ENCODE assay signal across 16 mouse cellular contexts in the genomic region with DNA sequence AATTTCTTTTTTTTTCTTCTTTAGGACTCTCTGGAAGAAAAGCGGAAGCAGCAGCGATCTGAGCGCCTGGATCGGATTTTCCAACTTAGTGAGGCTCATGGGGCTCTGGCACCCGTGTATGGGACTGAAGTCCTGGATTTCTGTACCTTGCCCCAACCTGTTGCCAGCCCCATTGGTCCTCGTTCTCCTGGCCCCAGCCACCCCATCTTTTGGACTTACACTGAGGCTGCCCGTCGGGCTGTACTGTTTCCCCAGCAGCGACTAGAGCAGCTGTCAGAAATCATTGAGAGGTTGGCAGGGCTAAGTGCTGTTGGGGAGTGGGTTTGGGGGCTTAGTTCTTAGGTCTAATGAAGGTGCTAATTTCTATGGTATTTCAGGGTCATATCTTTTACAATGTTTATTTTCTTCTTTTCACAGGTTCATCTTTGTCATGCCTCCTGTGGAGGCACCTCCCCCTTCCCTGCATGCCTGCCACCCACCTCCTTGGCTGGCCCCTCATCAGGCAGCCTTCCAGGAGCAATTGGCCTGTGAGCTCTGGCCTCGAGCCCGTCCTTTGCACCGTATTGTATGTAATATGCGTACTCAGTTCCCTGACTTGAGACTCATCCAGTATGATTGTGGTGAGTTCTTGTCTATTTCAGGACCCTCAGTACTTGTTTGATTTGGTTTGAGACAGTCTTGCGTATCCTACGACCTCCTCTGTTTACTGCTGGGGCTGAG. TPM values are rescaled to one million over a fixed set of nuclear protein-coding genes. Genes with fewer than 3 reads are reported as not detected.
A peak's percentile ranks its signal among the peaks of the same experiment; 100 is the strongest.
DNase-seq lines count a peak whose midpoint lies in the region; ATAC-seq and TF ChIP-seq lines count a peak whose summit lies in the region.
"Had no signal": no experiment of that assay in that cellular context is flagged by ENCODE, and none has a peak within 500 bp of the region (broad histone marks: within the 10 kb centered on the region; RNA-seq: fewer than 3 reads in every experiment).

No protein-coding gene starts in this region.

- no peak overlapping the region for H3K9ac ChIP-seq in heart, embryonic 12.5 days
- H3K9ac ChIP-seq in liver, adult 2 months (ENCODE audit: low read depth, low read length) = no peak overlapping the region
- H3K9ac ChIP-seq in liver, postnatal 0 days (replicated peaks) = no peak overlapping the region
- H3K9ac ChIP-seq: hindbrain, embryonic 15.5 days; liver, embryonic 13.5 days; neural tube, embryonic 13.5 days had no signal

- 90% methylated on average over 15 of the region's 15 CpGs for WGBS in heart, embryonic 12.5 days
- WGBS in liver, adult 2 months = 39% methylated on average over 15 of the region's 15 CpGs
- 86% methylated on average over 15 of the region's 15 CpGs for WGBS in liver, postnatal 0 days (ENCODE audit: insufficient replicate concordance)
- 13% methylated on average over 15 of the region's 15 CpGs for WGBS in cerebellum, adult 2 months

- intact Hi-C loops in heart, postnatal 36 days (cut with DNase I) = no loop called here
- intact Hi-C loops in left cerebral cortex, postnatal 10 days (cut with DNase I) = no loop called here

- no peaks in the 10 kb centered on the region for H3K4me1 ChIP-seq in heart, embryonic 12.5 days (replicated peaks)
- peaks cover 3% of the 10 kb centered on the region; the same call in 1 of the 2 replicates for H3K4me1 ChIP-seq in liver, adult 2 months (ENCODE audit: control insufficient read depth, insufficient read depth, low read length)
- no peaks in the 10 kb centered on the region for H3K4me1 ChIP-seq in liver, postnatal 0 days (ENCODE audit: insufficient read depth)
- peaks cover 5% of the 10 kb centered on the region; the same call in 1 of the 2 replicates for H3K4me1 ChIP-seq in cerebellum, adult 2 months (ENCODE audit: control insufficient read depth, insufficient read depth, low read length)
- H3K4me1 ChIP-seq: embryonic facial prominence, embryonic 10.5 days; hindbrain, embryonic 15.5 days; liver, embryonic 13.5 days; neural tube, embryonic 13.5 days had no signal

- no peak for TF ChIP-seq EP300 in liver, postnatal 0 days (IDR thresholded peaks at IDR 0.05; ENCODE audit: low read depth)

- no peaks in the 10 kb centered on the region for H3K79me2 ChIP-seq in liver, adult 2 months (ENCODE audit: control insufficient read depth, insufficient read depth, low read length)

- H3K36me3 ChIP-seq in heart, embryonic 12.5 days = peaks cover 70% of the 10 kb centered on the region
- H3K36me3 ChIP-seq in liver, adult 2 months (ENCODE audit: control insufficient read depth, insufficient read depth, low read length) = peaks cover 51% of the 10 kb centered on the region
- peaks cover 78% of the 10 kb centered on the region for H3K36me3 ChIP-seq in liver, postnatal 0 days (replicated peaks; ENCODE audit: insufficient read depth, low read length)

- TF ChIP-seq CTCF in liver, adult 2 months (IDR thresholded peaks at IDR 0.05; ENCODE audit: low read depth, low read length) = no peak
- TF ChIP-seq CTCF in liver, postnatal 0 days (IDR thresholded peaks at IDR 0.05; ENCODE audit: low read depth) = no peak
- no peak for TF ChIP-seq CTCF in cerebellum, adult 2 months (IDR thresholded peaks at IDR 0.05; ENCODE audit: borderline replicate concordance, insufficient read depth, low read depth, low read length)

- H3K4me3 ChIP-seq in heart, embryonic 12.5 days = no peak overlapping the region
- H3K4me3 ChIP-seq in liver, adult 2 months (ENCODE audit: insufficient read depth, low read depth, low read length) = no peak overlapping the region
- no peak overlapping the region for H3K4me3 ChIP-seq in liver, postnatal 0 days (ENCODE audit: low read depth, low read length)
- no peak overlapping the region for H3K4me3 ChIP-seq in cerebellum, adult 2 months (replicated peaks; ENCODE audit: insufficient read depth, low read depth, low read length)
- H3K4me3 ChIP-seq: embryonic facial prominence, embryonic 10.5 days; hindbrain, embryonic 15.5 days; liver, embryonic 13.5 days; neural tube, embryonic 13.5 days had no signal

- no peak overlapping the region for H3K27ac ChIP-seq in heart, embryonic 12.5 days (ENCODE audit: poor library complexity, severe bottlenecking)
- H3K27ac ChIP-seq in liver, adult 2 months (replicated peaks; ENCODE audit: insufficient read depth, low read depth, low read length) = 0 out of 2 replicates have a peak overlapping the region, but pooled peaks have one; percentile 28
- no peak overlapping the region for H3K27ac ChIP-seq in liver, postnatal 0 days (ENCODE audit: low read depth)
- H3K27ac ChIP-seq in cerebellum, adult 2 months (ENCODE audit: insufficient read depth, low read length) = no peak overlapping the region
- H3K27ac ChIP-seq: embryonic facial prominence, embryonic 10.5 days; hindbrain, embryonic 15.5 days; liver, embryonic 13.5 days; neural tube, embryonic 13.5 days had no signal

- H3K27me3 ChIP-seq in heart, embryonic 12.5 days (replicated peaks) = no peaks in the 10 kb centered on the region
- H3K27me3 ChIP-seq in liver, adult 2 months (ENCODE audit: control insufficient read depth, insufficient read depth, low read length) = no peaks in the 10 kb centered on the region
- no peaks in the 10 kb centered on the region for H3K27me3 ChIP-seq in liver, postnatal 0 days (ENCODE audit: insufficient read depth, low read length)
- H3K27me3 ChIP-seq in cerebellum, adult 2 months (ENCODE audit: control insufficient read depth, insufficient read depth, low read length) = no peaks in the 10 kb centered on the region
- H3K27me3 ChIP-seq: hindbrain, embryonic 15.5 days; liver, embryonic 13.5 days; neural tube, embryonic 13.5 days had no signal

- DNase-seq in heart, adult 11 months = peak; percentile 95
- DNase-seq in liver, adult 2 months (ENCODE audit: extremely low read depth, low read depth, low spot score) = peak; percentile 82
- no peak for DNase-seq in liver, postnatal 0 days
- DNase-seq in cerebellum, adult 2 months = peak; percentile 81 to 88
- peak; percentile 65 to 68 for DNase-seq in heart, postnatal 36 days
- no peak for DNase-seq in left cerebral cortex, postnatal 10 days (ENCODE audit: extremely low spot score in 1 of 2, low spot score in 2 of 2)
- DNase-seq: gastrocnemius, postnatal 25 days; kidney, postnatal 10 days; liver, embryonic 13.5 days; lung, postnatal 36 days; midbrain, embryonic 14.5 days; thymus, postnatal 36 days had no signal

- H3K4me2 ChIP-seq in heart, embryonic 12.5 days = no peak overlapping the region
- H3K4me2 ChIP-seq in liver, postnatal 0 days (ENCODE audit: low read depth, low read length) = no peak overlapping the region
- H3K4me2 ChIP-seq: hindbrain, embryonic 15.5 days; liver, embryonic 13.5 days; neural tube, embryonic 13.5 days had no signal

- H3K9me3 ChIP-seq in heart, embryonic 12.5 days (replicated peaks) = no peaks in the 10 kb centered on the region
- no peaks in the 10 kb centered on the region for H3K9me3 ChIP-seq in liver, postnatal 0 days (ENCODE audit: low read length)
- H3K9me3 ChIP-seq: embryonic facial prominence, embryonic 10.5 days; hindbrain, embryonic 15.5 days; liver, embryonic 13.5 days; neural tube, embryonic 13.5 days had no signal

- no peak for ATAC-seq in heart, embryonic 12.5 days (ENCODE audit: insufficient number of reproducible peaks, low FRiP score)
- no peak for ATAC-seq in liver, postnatal 0 days

- no peak for TF ChIP-seq POLR2A in liver, adult 2 months (IDR thresholded peaks at IDR 0.05; ENCODE audit: extremely low read depth, insufficient read depth, low read length)
- TF ChIP-seq POLR2A in cerebellum, adult 2 months (IDR thresholded peaks at IDR 0.05; ENCODE audit: borderline replicate concordance, insufficient read depth, low read length) = no peak

RNA-seq across cellular contexts. Expression of a gene that starts 11.9 kb away (rescaled TPM):
- 1.4 and 3.1 TPM in 2 replicates for polyA plus RNA-seq in heart, embryonic 12.5 days (2016; fragmentation: Nextera tagmentation; extraction: Ambion mirVana)
- 2.7 and 2.8 TPM in 2 replicates for total RNA-seq in liver, adult 2 months (2014; rRNA removed)
- 0.20 TPM in 1 of 2 replicates, not detected in the other for polyA plus RNA-seq in liver, adult 2 months (2012; rRNA removed)
- polyA plus RNA-seq in liver, postnatal 0 days (2015; fragmentation: Nextera tagmentation; extraction: Ambion mirVana) = 3.3 and 3.5 TPM in 2 replicates
- not detected in 2 replicates for polyA plus RNA-seq in cerebellum, adult 2 months (2012; rRNA removed)
- not detected for total RNA-seq in heart, postnatal 36 days (2021)
- total RNA-seq in left cerebral cortex, postnatal 10 days (2021) = 1 to 10 TPM; 1.8 to 4.9 TPM
- total RNA-seq: gastrocnemius, postnatal 25 days had no signal

RNA-seq across cellular contexts. Expression of a gene that starts 23.9 kb away (rescaled TPM):
- polyA plus RNA-seq in heart, embryonic 12.5 days (2016; fragmentation: Nextera tagmentation; extraction: Ambion mirVana) = 34.1 and 35.9 TPM in 2 replicates
- total RNA-seq in liver, adult 2 months (2014; rRNA removed) = 20.1 and 22.2 TPM in 2 replicates
- polyA plus RNA-seq in liver, adult 2 months (2012; rRNA removed) = 33.4 and 40.5 TPM in 2 replicates
- 14.5 and 17.0 TPM in 2 replicates for polyA plus RNA-seq in liver, postnatal 0 days (2015; fragmentation: Nextera tagmentation; extraction: Ambion mirVana)
- polyA plus RNA-seq in cerebellum, adult 2 months (2012; rRNA removed) = 159 and 161 TPM in 2 replicates
- 10 to 100 TPM; 17.7 to 19.0 TPM for total RNA-seq in heart, postnatal 36 days (2021)
- 10 to 100 TPM; 71.4 to 76.7 TPM for total RNA-seq in left cerebral cortex, postnatal 10 days (2021)

RNA-seq across cellular contexts. Expression of a gene that starts 29.9 kb away (rescaled TPM):
- polyA plus RNA-seq in heart, embryonic 12.5 days (2016; fragmentation: Nextera tagmentation; extraction: Ambion mirVana) = 8.5 and 9.1 TPM in 2 replicates
- 4.6 and 7.7 TPM in 2 replicates for total RNA-seq in liver, adult 2 months (2014; rRNA removed)
- 5.9 and 7.5 TPM in 2 replicates for polyA plus RNA-seq in liver, adult 2 months (2012; rRNA removed)
- polyA plus RNA-seq in liver, postnatal 0 days (2015; fragmentation: Nextera tagmentation; extraction: Ambion mirVana) = 3.6 and 4.1 TPM in 2 replicates
- polyA plus RNA-seq in cerebellum, adult 2 months (2012; rRNA removed) = 18.6 and 19.5 TPM in 2 replicates
- 10 to 100 TPM; 10.3 to 10.5 TPM for total RNA-seq in heart, postnatal 36 days (2021)
- total RNA-seq in left cerebral cortex, postnatal 10 days (2021) = 1 to 10 TPM; 8.6 to 8.7 TPM

RNA-seq across cellular contexts. Expression of a gene that starts 37.5 kb away (rescaled TPM):
- polyA plus RNA-seq in heart, embryonic 12.5 days (2016; fragmentation: Nextera tagmentation; extraction: Ambion mirVana) = 51.8 and 54.3 TPM in 2 replicates
- total RNA-seq in liver, adult 2 months (2014; rRNA removed) = 10.9 and 13.8 TPM in 2 replicates
- polyA plus RNA-seq in liver, adult 2 months (2012; rRNA removed) = 8.9 and 9.6 TPM in 2 replicates
- polyA plus RNA-seq in liver, postnatal 0 days (2015; fragmentation: Nextera tagmentation; extraction: Ambion mirVana) = 6.7 and 7.7 TPM in 2 replicates
- 32.2 and 36.2 TPM in 2 replicates for polyA plus RNA-seq in cerebellum, adult 2 months (2012; rRNA removed)
- total RNA-seq in heart, postnatal 36 days (2021) = 10 to 100 TPM; 52.1 to 58.8 TPM
- 100 to 1,000 TPM; 101 to 108 TPM for total RNA-seq in left cerebral cortex, postnatal 10 days (2021)

RNA-seq across cellular contexts. Expression of a gene that starts 39.1 kb away (rescaled TPM):
- polyA plus RNA-seq in heart, embryonic 12.5 days (2016; fragmentation: Nextera tagmentation; extraction: Ambion mirVana) = 8.7 and 9.8 TPM in 2 replicates
- total RNA-seq in liver, adult 2 months (2014; rRNA removed) = 1.5 and 1.9 TPM in 2 replicates
- polyA plus RNA-seq in liver, adult 2 months (2012; rRNA removed) = 1.3 and 1.7 TPM in 2 replicates
- 4.4 and 4.7 TPM in 2 replicates for polyA plus RNA-seq in liver, postnatal 0 days (2015; fragmentation: Nextera tagmentation; extraction: Ambion mirVana)
- polyA plus RNA-seq in cerebellum, adult 2 months (2012; rRNA removed) = 10.1 and 12.2 TPM in 2 replicates
- 10 to 100 TPM; 10.4 to 12.1 TPM for total RNA-seq in heart, postnatal 36 days (2021)
- total RNA-seq in left cerebral cortex, postnatal 10 days (2021) = 1 to 10 TPM; 8.1 to 8.3 TPM

Comparison
In these comparisons a context has a peak if more than half of its experiments do, and no peak if none do; other contexts are left out.
1. DNase-seq: peak in heart, adult 11 months (single experiment), liver, adult 2 months (single experiment), cerebellum, adult 2 months (2 of 2) and heart, postnatal 36 days (2 of 2); none in liver, postnatal 0 days (single experiment) and left cerebral cortex, postnatal 10 days (0 of 2).